ENCODE assay signal across 7 mouse cellular contexts in the genomic region with DNA sequence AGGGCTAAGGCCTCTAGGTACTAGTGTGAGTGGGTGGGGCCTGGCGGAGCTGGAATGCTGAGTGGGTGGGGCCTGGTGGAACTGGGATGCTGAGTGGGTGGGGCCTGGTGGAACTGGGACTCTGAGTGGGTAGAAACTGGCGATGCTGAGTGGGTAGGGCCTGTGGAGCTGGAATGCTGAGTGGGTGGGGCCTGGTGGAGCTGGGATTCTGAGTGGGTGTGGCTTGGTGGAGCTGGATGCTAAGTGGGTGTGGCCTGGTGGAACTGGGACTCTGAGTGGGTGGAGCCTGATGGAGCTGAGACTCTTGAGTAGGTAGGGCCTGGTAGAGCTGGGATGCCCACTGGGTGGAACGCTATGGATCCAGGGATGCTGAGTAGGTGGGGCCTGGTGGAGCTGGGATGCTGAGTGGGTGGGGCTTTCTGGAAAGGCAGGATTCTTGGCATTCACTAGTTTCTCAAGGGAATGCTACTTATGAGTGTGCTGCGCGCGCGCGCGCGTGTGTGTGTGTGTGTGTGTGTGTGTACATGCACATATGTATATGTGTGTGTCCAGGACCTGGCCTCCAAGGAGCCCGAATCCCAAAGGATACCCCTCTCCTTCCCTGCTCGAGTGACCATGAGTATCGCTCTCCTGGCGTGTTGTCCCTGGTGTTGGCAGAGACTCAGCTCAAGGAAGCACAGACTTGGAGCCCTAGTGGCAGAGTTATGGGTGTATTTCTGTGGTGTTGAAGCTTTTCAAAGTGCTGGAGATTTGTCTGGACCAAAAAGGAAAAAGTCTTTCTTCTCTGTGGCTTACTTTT.
A peak's percentile ranks its signal among the peaks of the same experiment; 100 is the strongest.
DNase-seq lines count a peak whose midpoint lies in the region; ATAC-seq and TF ChIP-seq lines count a peak whose summit lies in the region.

No protein-coding gene starts in this region.

- H3K4me1 ChIP-seq in kidney, embryonic 14.5 days (ENCODE audit: control insufficient read depth, insufficient read depth, low read length): peaks cover 67% of the 10 kb centered on the region
- H3K4me1 ChIP-seq in embryonic facial prominence, embryonic 15.5 days: peaks cover 83% of the 10 kb centered on the region
- peaks cover 70% of the 10 kb centered on the region for H3K4me1 ChIP-seq in stomach, embryonic 15.5 days
- peaks cover 19% of the 10 kb centered on the region for H3K4me1 ChIP-seq in thymus, adult 2 months (replicated peaks; ENCODE audit: control insufficient read depth, insufficient read depth, low read length)

- no peak for TF ChIP-seq POLR2A in thymus, adult 2 months (IDR thresholded peaks at IDR 0.05; ENCODE audit: control insufficient read depth, extremely low read depth, insufficient read depth, low read length, poor library complexity)

- no peaks in the 10 kb centered on the region for H3K27me3 ChIP-seq in kidney, embryonic 14.5 days (ENCODE audit: control insufficient read depth, insufficient read depth, low read length)
- no peaks in the 10 kb centered on the region for H3K27me3 ChIP-seq in embryonic facial prominence, embryonic 15.5 days
- no peaks in the 10 kb centered on the region for H3K27me3 ChIP-seq in stomach, embryonic 15.5 days (replicated peaks)
- no peaks in the 10 kb centered on the region for H3K27me3 ChIP-seq in thymus, adult 2 months (ENCODE audit: control insufficient read depth, insufficient read depth, low read length)

- 0 out of 2 replicates have a peak overlapping the region, but pooled peaks have one; percentile 3 for H3K27ac ChIP-seq in kidney, embryonic 14.5 days (ENCODE audit: low read depth, low read length)
- H3K27ac ChIP-seq in embryonic facial prominence, embryonic 15.5 days (replicated peaks): no peak overlapping the region
- H3K27ac ChIP-seq in stomach, embryonic 15.5 days: 0 out of 2 replicates have a peak overlapping the region, but pooled peaks have one; percentile 26
- H3K27ac ChIP-seq in thymus, adult 2 months (ENCODE audit: control insufficient read depth, insufficient read depth, low read length): no peak overlapping the region

- 49% methylated on average over 14 of the region's 14 CpGs for WGBS in kidney, embryonic 14.5 days
- 59% methylated on average over 14 of the region's 14 CpGs for WGBS in embryonic facial prominence, embryonic 15.5 days
- 74% methylated on average over 14 of the region's 14 CpGs for WGBS in stomach, embryonic 15.5 days
- 97% methylated on average over 14 of the region's 14 CpGs for WGBS in thymus, adult 2 months

- no peak overlapping the region for H3K4me3 ChIP-seq in kidney, embryonic 14.5 days (ENCODE audit: low read length)
- H3K4me3 ChIP-seq in embryonic facial prominence, embryonic 15.5 days (replicated peaks): no peak overlapping the region
- H3K4me3 ChIP-seq in stomach, embryonic 15.5 days (replicated peaks): no peak overlapping the region
- no peak overlapping the region for H3K4me3 ChIP-seq in thymus, adult 2 months (ENCODE audit: control insufficient read depth, insufficient read depth, low read length)

- no peaks in the 10 kb centered on the region for H3K9me3 ChIP-seq in kidney, embryonic 14.5 days (ENCODE audit: control insufficient read depth, low read length)
- H3K9me3 ChIP-seq in embryonic facial prominence, embryonic 15.5 days (replicated peaks): no peaks in the 10 kb centered on the region
- no peaks in the 10 kb centered on the region for H3K9me3 ChIP-seq in stomach, embryonic 15.5 days

- DNase-seq in kidney, postnatal 14 days: no peak
- peak; percentile 85 for DNase-seq in MN1 (ENCODE audit: low spot score)
- peak; percentile 60 for DNase-seq in kidney, postnatal 10 days
- DNase-seq in thymus, adult 2 months: no peak

- no peak overlapping the region for H3K9ac ChIP-seq in kidney, embryonic 14.5 days (ENCODE audit: low read depth, low read length)
- no peak overlapping the region for H3K9ac ChIP-seq in embryonic facial prominence, embryonic 15.5 days
- no peak overlapping the region for H3K9ac ChIP-seq in stomach, embryonic 15.5 days

- ATAC-seq in kidney, embryonic 14.5 days (ENCODE audit: low FRiP score, low TSS enrichment): peak; percentile 13; the same call in 1 of the 2 replicates
- peak; percentile 35; the same call in 1 of the 2 replicates for ATAC-seq in embryonic facial prominence, embryonic 15.5 days (ENCODE audit: insufficient number of reproducible peaks, low FRiP score, low TSS enrichment, low read depth)
- ATAC-seq in stomach, embryonic 15.5 days (ENCODE audit: insufficient read depth, low FRiP score, low read depth): no peak

- no peak overlapping the region for H3K4me2 ChIP-seq in kidney, embryonic 14.5 days (replicated peaks; ENCODE audit: low read depth, low read length)
- no peak overlapping the region for H3K4me2 ChIP-seq in embryonic facial prominence, embryonic 15.5 days (replicated peaks)
- no peak overlapping the region for H3K4me2 ChIP-seq in stomach, embryonic 15.5 days

- TF ChIP-seq CTCF in thymus, adult 2 months (IDR thresholded peaks at IDR 0.05; ENCODE audit: borderline replicate concordance, control insufficient read depth, extremely low read depth, insufficient read depth, low read length, poor library complexity): no peak

- H3K36me3 ChIP-seq in kidney, embryonic 14.5 days (ENCODE audit: control insufficient read depth, insufficient read depth, low read length): no peaks in the 10 kb centered on the region
- H3K36me3 ChIP-seq in embryonic facial prominence, embryonic 15.5 days: no peaks in the 10 kb centered on the region
- H3K36me3 ChIP-seq in stomach, embryonic 15.5 days: no peaks in the 10 kb centered on the region
- H3K36me3 ChIP-seq in thymus, adult 2 months (ENCODE audit: control insufficient read depth, insufficient read depth, low read length): no peaks in the 10 kb centered on the region

Comparison
In these comparisons a context has a peak if more than half of its experiments do, and no peak if none do; other contexts are left out.
1. DNase-seq: peak in MN1 (single experiment) and kidney, postnatal 10 days (single experiment); none in kidney, postnatal 14 days (single experiment) and thymus, adult 2 months (single experiment).
2. H3K27ac ChIP-seq: peak in kidney, embryonic 14.5 days (single experiment) and stomach, embryonic 15.5 days (single experiment); none in embryonic facial prominence, embryonic 15.5 days (single experiment) and thymus, adult 2 months (single experiment).